Mouse (Mus musculus) brown adipose tissue, adult 24 weeks (tissue): ENCODE measurements around the gene Pi4ka. TPM values are rescaled to one million over a fixed set of nuclear protein-coding genes. Genes with fewer than 3 reads are reported as not detected.

ENCODE experiments used
- H3K27ac ChIP-seq: fragments of 200-500 bp; replicated peaks from 2 replicates; pipeline ENCODE4 v1.5.1; 2012; ENCODE audit warnings: low read depth, mild to moderate bottlenecking, low read length
- H3K4me1 ChIP-seq: fragments of 200-500 bp; 2 replicates; pipeline ENCODE4 v1.6.1; 2012; ENCODE audit warnings: low read length, mixed read lengths; ENCODE audit not compliant: control insufficient read depth, insufficient read depth, insufficient read length
- H3K4me3 ChIP-seq: fragments of 200-500 bp; 2 replicates; pipeline ENCODE4 v1.5.1; 2012; ENCODE audit warnings: low read depth, mild to moderate bottlenecking, low read length, moderate library complexity; ENCODE audit not compliant: insufficient read depth
- polyA plus RNA-seq: library from polyadenylated mRNA; stranded (reverse); fragments of >200 nt; gene quantifications from 2 replicates; pipeline ENCODE4 v1.2.4, GENCODE M21; 2012; ENCODE audit not compliant: missing spikeins, insufficient read depth, insufficient read length

Pi4ka gene
- 76.2 and 77.2 TPM in 2 replicates for polyA plus RNA-seq

GRCm38 (mm10) chr16:17405736-17406443, at the start of gene Pi4ka, which contains the start of gene Snap29:
Pi4ka (minus strand) TSS chr16:17406314.
Snap29 (plus strand) TSS chr16:17405986.
- H3K4me3 ChIP-seq: peak within 1 kb of the TSS; percentile 99
- peaks cover 11% of the 10 kb centered on the region for H3K4me1 ChIP-seq
- peak within 1 kb of the TSS; percentile 83 for H3K27ac ChIP-seq

GRCm38 (mm10) chr16:17452373-17452715, 46.2 kb upstream of the Pi4ka start:
- Histone ChIP-seq H3K4me3 (peak overlapping the region; percentile 93), H3K4me1 (peaks cover 13% of the 10 kb centered on the region), H3K27ac (peak overlapping the region; percentile 73)

- peak within 1 kb of the TSS; percentile 85 for H3K27ac ChIP-seq
- H3K4me1 ChIP-seq: peaks cover 13% of the 10 kb centered on the region
- peak within 1 kb of the TSS; percentile 93 for H3K4me3 ChIP-seq
Observed at GRCm38 (mm10) chr16:17451541-17452372, 45.6 kb upstream of the Pi4ka start, which contains the start of gene Crkl. Crkl (plus strand) TSS chr16:17451987.

GRCm38 (mm10) chr16:17432576-17432975, 26.5 kb upstream of the Pi4ka start:
- no peaks in the 10 kb centered on the region for H3K4me1 ChIP-seq
- no peak overlapping the region for H3K27ac ChIP-seq
- no peak overlapping the region for H3K4me3 ChIP-seq

GRCm38 (mm10) chr16:17423021-17423420, 16.9 kb upstream of the Pi4ka start:
- H3K4me3 ChIP-seq: no peak overlapping the region
- no peak overlapping the region for H3K27ac ChIP-seq
- H3K4me1 ChIP-seq: no peaks in the 10 kb centered on the region

- H3K4me1 ChIP-seq: peaks cover 11% of the 10 kb centered on the region
- H3K4me3 ChIP-seq: no peak overlapping the region
- H3K27ac ChIP-seq: peak overlapping the region; percentile 52
Observed at GRCm38 (mm10) chr16:17410209-17410608, 4.1 kb upstream of the Pi4ka start.

- Histone ChIP-seq H3K4me3 (no peak overlapping the region), H3K27ac (peak overlapping the region; percentile 63), H3K4me1 (peaks cover 11% of the 10 kb centered on the region)
Observed at GRCm38 (mm10) chr16:17409046-17409445, 2.9 kb upstream of the Pi4ka start.

GRCm38 (mm10) chr16:17406512-17407231, 558 bp upstream of the Pi4ka start:
- H3K4me3 ChIP-seq: peak overlapping the region; percentile 99
- H3K27ac ChIP-seq: no peak overlapping the region
- peaks cover 11% of the 10 kb centered on the region for H3K4me1 ChIP-seq

GRCm38 (mm10) chr16:17405271-17405696, 830 bp downstream of the Pi4ka start:
- Histone ChIP-seq H3K4me3 (peak overlapping the region; percentile 98), H3K27ac (peak overlapping the region; percentile 74), H3K4me1 (peaks cover 11% of the 10 kb centered on the region)

GRCm38 (mm10) chr16:17402855-17403254, 3.3 kb downstream of the Pi4ka start:
- H3K4me1 ChIP-seq: no peaks in the 10 kb centered on the region; the same call in none of the 2 replicates
- no peak overlapping the region for H3K27ac ChIP-seq
- H3K4me3 ChIP-seq: no peak overlapping the region

- Histone ChIP-seq H3K4me1 (no peaks in the 10 kb centered on the region), H3K4me3 (no peak overlapping the region), H3K27ac (no peak overlapping the region)
Observed at GRCm38 (mm10) chr16:17392784-17393183, 13.3 kb downstream of the Pi4ka start.

- no peak overlapping the region for H3K27ac ChIP-seq
- no peak overlapping the region for H3K4me3 ChIP-seq
- H3K4me1 ChIP-seq: peaks cover 3% of the 10 kb centered on the region
Observed at GRCm38 (mm10) chr16:17383594-17384326, 22.4 kb downstream of the Pi4ka start.

GRCm38 (mm10) chr16:17382306-17382705, 23.8 kb downstream of the Pi4ka start:
- H3K4me1 ChIP-seq: peaks cover 3% of the 10 kb centered on the region
- H3K27ac ChIP-seq: no peak overlapping the region

GRCm38 (mm10) chr16:17358787-17359186, 47.3 kb downstream of the Pi4ka start:
- Histone ChIP-seq H3K4me1 (no peaks in the 10 kb centered on the region), H3K27ac (no peak overlapping the region), H3K4me3 (no peak overlapping the region)

More at GRCm38 (mm10) chr16:17382306-17382705, 23.8 kb downstream of the Pi4ka start:
- H3K4me3 ChIP-seq: no peak overlapping the region
